Mouse (Mus musculus): ENCODE measurements around the gene Dtnbp1. TPM values are rescaled to one million over a fixed set of nuclear protein-coding genes. Genes with fewer than 3 reads are reported as not detected.

Dtnbp1 gene
- polyA plus RNA-seq, 1 experiment = 56.6 TPM

GRCm38 (mm10) chr13:44891813-44892730 is 109.9 kb downstream of the Dtnbp1 start:
- no peak for TF ChIP-seq POLR2A (IDR thresholded peaks at IDR 0.05; ENCODE audit: low read depth, low read length)
- TF ChIP-seq CTCF (IDR thresholded peaks at IDR 0.05; ENCODE audit: borderline replicate concordance, insufficient read depth, low read length) = no peak
- H3K27ac ChIP-seq (ENCODE audit: insufficient read depth, low read length) = no peak overlapping the region
- no peak overlapping the region for H3K4me3 ChIP-seq (ENCODE audit: insufficient read depth, low read length)
- no peaks in the 10 kb centered on the region for H3K4me1 ChIP-seq (ENCODE audit: control insufficient read depth, insufficient read depth, low read length)

- H3K4me3 ChIP-seq (ENCODE audit: insufficient read depth, low read length) = no peak overlapping the region
- no peaks in the 10 kb centered on the region for H3K4me1 ChIP-seq (ENCODE audit: control insufficient read depth, insufficient read depth, low read length)
- TF ChIP-seq CTCF (IDR thresholded peaks at IDR 0.05; ENCODE audit: borderline replicate concordance, insufficient read depth, low read length) (no peak), POLR2A (IDR thresholded peaks at IDR 0.05; ENCODE audit: low read depth, low read length) (no peak)
- no peak overlapping the region for H3K27ac ChIP-seq (ENCODE audit: insufficient read depth, low read length)
Observed at GRCm38 (mm10) chr13:44890612-44891011, 111.3 kb downstream of the Dtnbp1 start.

GRCm38 (mm10) chr13:44886221-44886620 is 115.7 kb downstream of the Dtnbp1 start:
- Histone ChIP-seq H3K27ac (ENCODE audit: insufficient read depth, low read length) (no peak overlapping the region), H3K4me1 (ENCODE audit: control insufficient read depth, insufficient read depth, low read length) (no peaks in the 10 kb centered on the region), H3K4me3 (ENCODE audit: insufficient read depth, low read length) (no peak overlapping the region)
- no peak for TF ChIP-seq POLR2A (IDR thresholded peaks at IDR 0.05; ENCODE audit: low read depth, low read length)
- no peak for TF ChIP-seq CTCF (IDR thresholded peaks at IDR 0.05; ENCODE audit: borderline replicate concordance, insufficient read depth, low read length)

- H3K4me3 ChIP-seq (ENCODE audit: insufficient read depth, low read length) = no peak overlapping the region
- H3K27ac ChIP-seq (ENCODE audit: insufficient read depth, low read length) = no peak overlapping the region
- H3K4me1 ChIP-seq (ENCODE audit: control insufficient read depth, insufficient read depth, low read length) = no peaks in the 10 kb centered on the region
- TF ChIP-seq CTCF (IDR thresholded peaks at IDR 0.05; ENCODE audit: borderline replicate concordance, insufficient read depth, low read length) = no peak
- TF ChIP-seq POLR2A (IDR thresholded peaks at IDR 0.05; ENCODE audit: low read depth, low read length) = no peak
Observed at GRCm38 (mm10) chr13:44881001-44881400, 120.9 kb downstream of the Dtnbp1 start.

- Histone ChIP-seq H3K4me3 (ENCODE audit: insufficient read depth, low read length) (no peak overlapping the region), H3K27ac (ENCODE audit: insufficient read depth, low read length) (no peak overlapping the region), H3K4me1 (ENCODE audit: control insufficient read depth, insufficient read depth, low read length) (no peaks in the 10 kb centered on the region)
- TF ChIP-seq POLR2A (IDR thresholded peaks at IDR 0.05; ENCODE audit: low read depth, low read length) (no peak), CTCF (IDR thresholded peaks at IDR 0.05; ENCODE audit: borderline replicate concordance, insufficient read depth, low read length) (no peak)
Observed at GRCm38 (mm10) chr13:44876799-44877198, 125.1 kb downstream of the Dtnbp1 start.

Other genes with a start within 250 kb of the Dtnbp1 start
- gene Gm9817, start 76.5 kb upstream of the Dtnbp1 start, polyA plus RNA-seq (2011; ENCODE audit: insufficient read length, low read depth, missing spikeins) = not detected in 2 replicates